Mouse (Mus musculus): ENCODE measurements at regions not wholly inside any gene's neighbourhood (a gene's known extent, or its start where the extent isn't known, plus 50 kb on each side); places are given as distances from the start of the nearest gene placed in this dataset.

DNA sequence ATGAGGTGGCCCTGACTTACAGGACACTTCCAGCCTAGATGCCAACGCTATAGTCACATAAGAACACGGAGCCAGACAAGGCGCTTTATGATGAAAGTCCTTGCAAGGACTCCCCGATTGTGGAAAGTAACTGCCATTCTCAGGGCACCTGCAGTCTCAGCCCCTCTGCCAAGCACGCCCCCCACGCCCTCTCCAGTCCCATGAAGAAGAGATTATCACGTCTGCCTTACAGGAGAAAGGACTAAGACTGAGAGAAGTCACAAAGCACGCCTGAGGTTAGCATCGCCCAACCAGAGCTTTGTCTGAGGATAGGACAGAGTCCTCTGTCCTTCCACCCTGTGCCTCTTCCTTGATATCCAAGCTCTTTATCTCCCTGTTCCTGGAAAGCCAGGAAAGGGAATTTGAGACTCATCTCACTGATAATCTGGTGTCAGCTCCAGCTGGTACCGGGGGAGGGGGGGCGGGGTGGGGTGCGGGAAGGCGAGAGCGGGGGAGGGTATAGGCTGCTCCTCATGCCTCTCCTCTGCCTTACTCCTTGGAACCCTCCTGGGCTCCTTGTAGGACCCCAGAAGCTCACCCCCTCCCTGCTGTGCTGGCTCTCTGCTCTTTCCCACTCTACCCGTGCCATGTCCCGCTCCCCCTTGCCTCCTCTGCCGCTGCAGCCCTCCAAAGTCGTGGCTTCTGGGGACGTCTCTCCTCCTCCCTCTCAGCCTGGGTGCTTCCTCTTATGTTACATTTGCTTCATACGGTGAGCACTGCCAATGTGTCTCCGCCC is 224.7 kb upstream of the Nfe2l3 start:
- no peak for TF ChIP-seq POLR2A (IDR thresholded peaks at IDR 0.05; ENCODE audit: extremely low read depth, insufficient read depth, low read length)
- TF ChIP-seq CTCF (IDR thresholded peaks at IDR 0.05; ENCODE audit: low read depth, low read length): no peak
